Mouse (Mus musculus) brain, embryonic 14.5 days (tissue): ENCODE results near the gene Cdca7l.

Experiments
- CTCF ChIP-seq: fragments of 200-500 bp; IDR thresholded peaks from 2 replicates; pipeline ENCODE4 v1.5.1; 2012; ENCODE audit warnings: inconsistent platforms, mild to moderate bottlenecking, moderate library complexity, borderline replicate concordance; ENCODE audit not compliant: insufficient read depth, insufficient read length; ENCODE audit errors: extremely low read depth
- POLR2A ChIP-seq: fragments of 200-500 bp; IDR thresholded peaks from 2 replicates; pipeline ENCODE4 v1.6.1; 2012; ENCODE audit warnings: mild to moderate bottlenecking, inconsistent platforms, borderline replicate concordance; ENCODE audit not compliant: poor library complexity, insufficient read depth, insufficient read length, severe bottlenecking; ENCODE audit errors: extremely low read depth

DNA sequence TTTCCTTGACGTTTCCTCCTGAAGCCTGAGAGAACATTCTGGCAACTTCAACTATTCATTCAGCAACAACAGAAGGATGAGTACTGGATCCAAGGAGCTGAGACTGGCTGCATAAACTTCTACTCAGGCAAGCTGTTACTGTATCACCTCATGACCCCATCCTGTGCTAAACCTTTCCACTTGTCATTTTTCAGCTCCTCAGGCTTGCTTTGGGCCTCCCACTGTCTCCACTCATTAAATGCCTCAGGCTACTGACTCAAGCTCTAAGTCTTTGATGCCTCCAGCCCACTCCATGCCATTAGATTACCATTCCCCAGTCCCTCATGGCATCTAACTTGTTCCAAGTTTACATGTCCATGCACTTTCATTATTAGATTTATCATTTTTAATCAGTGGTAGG, 38.6 kb downstream of the Cdca7l start:
- TF ChIP-seq POLR2A (no peak), CTCF (no peak)
